Mouse (Mus musculus) liver, adult 2 months (tissue): ENCODE measurements around the gene Stat5a.

ENCODE experiments used
- CTCF ChIP-seq: fragments of 200-500 bp; IDR thresholded peaks from 2 replicates; pipeline ENCODE4 v1.5.1; 2011; ENCODE audit warnings: low read depth, low read length, control low read depth
- POLR2A ChIP-seq: fragments of 200-500 bp; IDR thresholded peaks from 2 replicates; pipeline ENCODE4 v1.6.1; 2011; ENCODE audit warnings: low read length, control low read depth; ENCODE audit not compliant: insufficient read depth; ENCODE audit errors: extremely low read depth

GRCm38 (mm10) chr11:100908112-100908511 lies 49.0 kb downstream of the Stat5a start:
- TF ChIP-seq POLR2A, result no peak
- no peak for TF ChIP-seq CTCF
